Mouse (Mus musculus): ENCODE data around the gene Kirrel2. TPM values are rescaled to one million over a fixed set of nuclear protein-coding genes. Genes with fewer than 3 reads are reported as not detected.
A peak's percentile ranks its signal among the peaks of the same experiment; 100 is the strongest.

The Kirrel2 gene
- polyA plus RNA-seq, 1 experiment: 0.49 TPM

GRCm38 (mm10) chr7:30409789-30410188 lies 47.7 kb downstream of the Kirrel2 start:
- DNase-seq (ENCODE audit: low read depth in 1 of 2, low spot score in 2 of 2): no peak
- WGBS: 72% methylated on average over 2 of the region's 2 CpGs

GRCm38 (mm10) chr7:30408639-30409038 lies 48.9 kb downstream of the Kirrel2 start:
- no peak for DNase-seq (ENCODE audit: low read depth in 1 of 2, low spot score in 2 of 2)
- no peaks in the 10 kb centered on the region for H3K27me3 ChIP-seq (ENCODE audit: control insufficient read depth, insufficient read depth, low read length)
- peaks cover 21% of the 10 kb centered on the region; the same call in 1 of the 2 replicates for H3K4me1 ChIP-seq (ENCODE audit: control insufficient read depth, insufficient read depth, insufficient read length)
- 90% methylated on average over 3 of the region's 3 CpGs for WGBS
- no peak overlapping the region for H3K27ac ChIP-seq (ENCODE audit: insufficient read depth, low read length)
- no peak overlapping the region for H3K4me3 ChIP-seq (ENCODE audit: extremely low read depth, insufficient read depth, insufficient read length)
- no peaks in the 10 kb centered on the region for H3K36me3 ChIP-seq (ENCODE audit: control insufficient read depth, insufficient read depth, low read length)
- TF ChIP-seq POLR2A (IDR thresholded peaks at IDR 0.05; ENCODE audit: low read depth, low read length): no peak
- no peak for TF ChIP-seq CTCF (IDR thresholded peaks at IDR 0.05; ENCODE audit: extremely low read depth, insufficient read depth, insufficient read length, insufficient replicate concordance)

More at GRCm38 (mm10) chr7:30409789-30410188, 47.7 kb downstream of the Kirrel2 start:
- no peaks in the 10 kb centered on the region for H3K36me3 ChIP-seq (ENCODE audit: control insufficient read depth, insufficient read depth, low read length)
- peaks cover 21% of the 10 kb centered on the region; the same call in 1 of the 2 replicates for H3K4me1 ChIP-seq (ENCODE audit: control insufficient read depth, insufficient read depth, insufficient read length)
- no peak for TF ChIP-seq CTCF (IDR thresholded peaks at IDR 0.05; ENCODE audit: extremely low read depth, insufficient read depth, insufficient read length, insufficient replicate concordance)
- H3K27me3 ChIP-seq (ENCODE audit: control insufficient read depth, insufficient read depth, low read length): no peaks in the 10 kb centered on the region
- H3K4me3 ChIP-seq (ENCODE audit: extremely low read depth, insufficient read depth, insufficient read length): no peak overlapping the region
- H3K27ac ChIP-seq (ENCODE audit: insufficient read depth, low read length): 0 out of 2 replicates have a peak overlapping the region, but pooled peaks have one; percentile 10

GRCm38 (mm10) chr7:30402343-30402742 lies 55.1 kb downstream of the Kirrel2 start:
- H3K36me3 ChIP-seq (ENCODE audit: control insufficient read depth, insufficient read depth, low read length): no peaks in the 10 kb centered on the region
- DNase-seq (ENCODE audit: low read depth in 1 of 2, low spot score in 2 of 2): no peak
- no peaks in the 10 kb centered on the region for H3K27me3 ChIP-seq (ENCODE audit: control insufficient read depth, insufficient read depth, low read length)
- WGBS: 36% methylated on average over 4 of the region's 4 CpGs
- H3K27ac ChIP-seq (ENCODE audit: insufficient read depth, low read length): no peak overlapping the region
- TF ChIP-seq CTCF (IDR thresholded peaks at IDR 0.05; ENCODE audit: extremely low read depth, insufficient read depth, insufficient read length, insufficient replicate concordance) (no peak), POLR2A (IDR thresholded peaks at IDR 0.05; ENCODE audit: low read depth, low read length) (no peak)
- H3K4me3 ChIP-seq (ENCODE audit: extremely low read depth, insufficient read depth, insufficient read length): no peak overlapping the region
- H3K4me1 ChIP-seq (ENCODE audit: control insufficient read depth, insufficient read depth, insufficient read length): peaks cover 3% of the 10 kb centered on the region; the same call in 1 of the 2 replicates

- no peaks in the 10 kb centered on the region for H3K36me3 ChIP-seq (ENCODE audit: control insufficient read depth, insufficient read depth, low read length)
- H3K27ac ChIP-seq (ENCODE audit: insufficient read depth, low read length): no peak overlapping the region
- no peak for DNase-seq (ENCODE audit: low read depth in 1 of 2, low spot score in 2 of 2)
- WGBS: 68% methylated on average over 7 of the region's 7 CpGs
- TF ChIP-seq CTCF (IDR thresholded peaks at IDR 0.05; ENCODE audit: extremely low read depth, insufficient read depth, insufficient read length, insufficient replicate concordance): no peak
- TF ChIP-seq POLR2A (IDR thresholded peaks at IDR 0.05; ENCODE audit: low read depth, low read length): no peak
- H3K4me3 ChIP-seq (ENCODE audit: extremely low read depth, insufficient read depth, insufficient read length): no peak overlapping the region
- H3K27me3 ChIP-seq (ENCODE audit: control insufficient read depth, insufficient read depth, low read length): no peaks in the 10 kb centered on the region
- H3K4me1 ChIP-seq (ENCODE audit: control insufficient read depth, insufficient read depth, insufficient read length): peaks cover 3% of the 10 kb centered on the region; the same call in 1 of the 2 replicates
These were observed 57.8 kb downstream of the Kirrel2 start for GRCm38 (mm10) chr7:30399671-30400070.

Other genes starting within 250 kb of the Kirrel2 start
- gene Polr2i, start 225.7 kb downstream of the Kirrel2 start, polyA plus RNA-seq (2012; rRNA removed): 51.5 and 60.8 TPM in 2 replicates
- gene Tbcb, start 225.4 kb downstream of the Kirrel2 start, polyA plus RNA-seq (2012; rRNA removed): 21.5 and 24.6 TPM in 2 replicates
- 0.13 TPM in 1 of 2 replicates, not detected in the other for gene Ovol3, start 222.0 kb downstream of the Kirrel2 start, polyA plus RNA-seq (2012; rRNA removed)
- gene Thap8, start 177.6 kb downstream of the Kirrel2 start, polyA plus RNA-seq (2012; rRNA removed): 0.14 and 0.18 TPM in 2 replicates
- 15.7 and 21.5 TPM in 2 replicates for gene Wdr62, start 177.3 kb downstream of the Kirrel2 start, polyA plus RNA-seq (2012; rRNA removed)
- 10.0 and 13.2 TPM in 2 replicates for gene Clip3, start 166.0 kb downstream of the Kirrel2 start, polyA plus RNA-seq (2012; rRNA removed)
- 86.3 and 144 TPM in 2 replicates for gene Alkbh6, start 149.0 kb downstream of the Kirrel2 start, polyA plus RNA-seq (2012; rRNA removed)
- gene Syne4, start 142.9 kb downstream of the Kirrel2 start, polyA plus RNA-seq (2012; rRNA removed): 14.7 and 21.1 TPM in 2 replicates
- gene E130208F15Rik, start 135.9 kb downstream of the Kirrel2 start, polyA plus RNA-seq (2012; rRNA removed): 0.58 and 0.89 TPM in 2 replicates
- gene Sdhaf1, start 133.8 kb downstream of the Kirrel2 start, polyA plus RNA-seq (2012; rRNA removed): 13.4 and 25.8 TPM in 2 replicates
- 2.7 and 3.2 TPM in 2 replicates for gene Lrfn3, start 94.9 kb downstream of the Kirrel2 start, polyA plus RNA-seq (2012; rRNA removed)
- gene Tyrobp, start 43.9 kb downstream of the Kirrel2 start, polyA plus RNA-seq (2012; rRNA removed): 569 and 738 TPM in 2 replicates
- gene Hcst, start 37.8 kb downstream of the Kirrel2 start, polyA plus RNA-seq (2012; rRNA removed): 178 and 278 TPM in 2 replicates
- 55.1 and 70.8 TPM in 2 replicates for gene Nfkbid, start 36.0 kb downstream of the Kirrel2 start, polyA plus RNA-seq (2012; rRNA removed)
- 1.9 and 2.3 TPM in 2 replicates for gene Aplp1, start 12.2 kb downstream of the Kirrel2 start, polyA plus RNA-seq (2012; rRNA removed)
- 1.8 and 2.4 TPM in 2 replicates for gene Nphs1, start 625 bp upstream of the Kirrel2 start, polyA plus RNA-seq (2012; rRNA removed)
- 0.04 TPM in 1 of 2 replicates, not detected in the other for gene Prodh2, start 35.9 kb upstream of the Kirrel2 start, polyA plus RNA-seq (2012; rRNA removed)
- gene Arhgap33, start 77.4 kb upstream of the Kirrel2 start, polyA plus RNA-seq (2012; rRNA removed): 18.4 and 26.5 TPM in 2 replicates
- gene Hspb6, start 94.5 kb upstream of the Kirrel2 start, polyA plus RNA-seq (2012; rRNA removed): 10.7 and 12.1 TPM in 2 replicates
- 8.5 and 10.8 TPM in 2 replicates for gene Proser3, start 94.6 kb upstream of the Kirrel2 start, polyA plus RNA-seq (2012; rRNA removed)
- 34.9 and 36.4 TPM in 2 replicates for gene Lin37, start 102.1 kb upstream of the Kirrel2 start, polyA plus RNA-seq (2012; rRNA removed)
- 31.6 and 36.5 TPM in 2 replicates for gene U2af1l4, start 105.6 kb upstream of the Kirrel2 start, polyA plus RNA-seq (2012; rRNA removed)
- 3.1 and 4.4 TPM in 2 replicates for gene Gm49396, start 105.7 kb upstream of the Kirrel2 start, polyA plus RNA-seq (2012; rRNA removed)
- 85.2 and 86.9 TPM in 2 replicates for gene Psenen, start 105.9 kb upstream of the Kirrel2 start, polyA plus RNA-seq (2012; rRNA removed)
- 17.0 and 19.0 TPM in 2 replicates for gene Igflr1, start 107.7 kb upstream of the Kirrel2 start, polyA plus RNA-seq (2012; rRNA removed)
- gene Kmt2b, start 131.0 kb upstream of the Kirrel2 start, polyA plus RNA-seq (2012; rRNA removed): 59.7 and 71.7 TPM in 2 replicates
- gene Zbtb32, start 141.2 kb upstream of the Kirrel2 start, polyA plus RNA-seq (2012; rRNA removed): 10.2 and 10.3 TPM in 2 replicates
- gene Upk1a, start 155.2 kb upstream of the Kirrel2 start, polyA plus RNA-seq (2012; rRNA removed): 0.88 and 1.2 TPM in 2 replicates
- gene Cox6b1, start 168.5 kb upstream of the Kirrel2 start, polyA plus RNA-seq (2012; rRNA removed): 116 and 120 TPM in 2 replicates
- gene Etv2, start 178.2 kb upstream of the Kirrel2 start, polyA plus RNA-seq (2012; rRNA removed): not detected in 2 replicates
- 56.5 and 74.5 TPM in 2 replicates for gene Rbm42, start 192.6 kb upstream of the Kirrel2 start, polyA plus RNA-seq (2012; rRNA removed)
- 13.3 and 18.5 TPM in 2 replicates for gene Haus5, start 207.3 kb upstream of the Kirrel2 start, polyA plus RNA-seq (2012; rRNA removed)
- not detected in 2 replicates for gene Pmis2, start 213.9 kb upstream of the Kirrel2 start, polyA plus RNA-seq (2012; rRNA removed)
- 0.41 and 0.63 TPM in 2 replicates for gene 2200002J24Rik, start 241.2 kb upstream of the Kirrel2 start, polyA plus RNA-seq (2012; rRNA removed)